Mouse (Mus musculus) midbrain, embryonic 16.5 days (tissue): Measurements from ENCODE around the gene Fam13a. TPM values are rescaled to one million over a fixed set of nuclear protein-coding genes. Genes with fewer than 3 reads are reported as not detected.

Source experiments
- ATAC-seq: fragments of 200-750 bp; cut with Nextera tagmentation; 2 replicates; pipeline ENCODE4 v1.8.0; 2017; ENCODE audit warnings: moderate TSS enrichment
- H3K27ac ChIP-seq: fragments of 300-500 bp; sonication (generic); 2 replicates; pipeline ENCODE4 v1.5.1; 2014; ENCODE audit warnings: mild to moderate bottlenecking, low read length, mixed read lengths
- H3K27me3 ChIP-seq: fragments of 300-500 bp; sonication (generic); 2 replicates; pipeline ENCODE4 v1.6.1; 2014; ENCODE audit warnings: low read depth, low read length, mixed read lengths; ENCODE audit not compliant: control insufficient read depth, insufficient read depth
- H3K36me3 ChIP-seq: fragments of 300-500 bp; sonication (generic); 2 replicates; pipeline ENCODE4 v1.6.1; 2014; ENCODE audit warnings: mild to moderate bottlenecking, low read length, moderate library complexity, mixed read lengths; ENCODE audit not compliant: control insufficient read depth, insufficient read depth
- H3K4me1 ChIP-seq: fragments of 300-500 bp; sonication (generic); 2 replicates; pipeline ENCODE4 v1.6.1; 2014; ENCODE audit warnings: mild to moderate bottlenecking, low read length, mixed read lengths; ENCODE audit not compliant: control insufficient read depth, insufficient read depth
- H3K4me2 ChIP-seq: fragments of 300-500 bp; sonication (generic); 2 replicates; pipeline ENCODE4 v1.6.1; 2014; ENCODE audit warnings: mild to moderate bottlenecking, low read length, mixed read lengths
- H3K4me3 ChIP-seq: fragments of 300-500 bp; sonication (generic); 2 replicates; pipeline ENCODE4 v1.5.1; 2014; ENCODE audit warnings: low read depth, mild to moderate bottlenecking, low read length, moderate library complexity, mixed read lengths
- H3K9ac ChIP-seq: fragments of 300-500 bp; sonication (generic); 2 replicates; pipeline ENCODE4 v1.6.1; 2014; ENCODE audit warnings: low read depth, low read length, mixed read lengths
- H3K9me3 ChIP-seq: fragments of 300-500 bp; sonication (generic); replicated peaks from 2 replicates; pipeline ENCODE4 v1.6.1; 2014; ENCODE audit warnings: mild to moderate bottlenecking, low read length, mixed read lengths; ENCODE audit not compliant: control insufficient read depth, poor library complexity, severe bottlenecking
- WGBS: fragments of 180-500 bp; shearing (Covaris S2); extraction: QIAGEN DNeasy Blood & Tissue Kit; methylation state at CpG from one replicate; pipeline ENCODE4 v1.1.7; 2014; 5-methylcytosine and 5-hydroxymethylcytosine counted together
- polyA plus RNA-seq: library from polyadenylated mRNA; unstranded; fragments of >200 nt; fragmentation: Nextera tagmentation; extraction: Ambion mirVana; gene quantifications from 2 replicates; pipeline ENCODE4 v1.2.1, GENCODE M21; 2015

The Fam13a gene
- polyA plus RNA-seq, 1 experiment from 2014 or later = 13.0 TPM

DNA sequence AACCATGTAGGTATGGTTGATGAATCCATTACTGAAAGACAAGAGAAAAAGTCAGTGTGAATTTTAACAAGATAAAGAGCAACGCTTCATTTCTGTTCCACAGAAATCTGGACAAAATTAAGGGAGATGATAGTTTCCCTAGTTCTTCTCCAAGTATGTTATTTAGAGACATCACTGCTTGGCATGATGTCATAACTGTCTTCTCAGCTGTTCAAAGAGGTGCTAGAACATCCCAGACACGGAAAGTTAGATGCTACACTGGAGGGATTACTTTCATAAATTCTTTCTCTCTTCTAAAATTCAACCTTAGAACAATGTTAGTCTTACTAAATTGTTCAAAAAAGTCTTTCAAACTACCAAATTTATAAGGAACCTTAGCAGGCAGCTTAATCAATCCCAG, 63.8 kb downstream of the Fam13a start:
- Histone ChIP-seq H3K9me3 (no peaks in the 10 kb centered on the region), H3K9ac (no peak overlapping the region), H3K4me3 (no peak overlapping the region), H3K4me1 (peaks cover 6% of the 10 kb centered on the region), H3K27ac (no peak overlapping the region), H3K27me3 (no peaks in the 10 kb centered on the region), H3K36me3 (peaks cover 3% of the 10 kb centered on the region; the same call in 1 of the 2 replicates), H3K4me2 (no peak overlapping the region)
- ATAC-seq = no peak
- 93% methylated on average over 2 of the region's 2 CpGs for whole genome bisulfite sequencing

DNA sequence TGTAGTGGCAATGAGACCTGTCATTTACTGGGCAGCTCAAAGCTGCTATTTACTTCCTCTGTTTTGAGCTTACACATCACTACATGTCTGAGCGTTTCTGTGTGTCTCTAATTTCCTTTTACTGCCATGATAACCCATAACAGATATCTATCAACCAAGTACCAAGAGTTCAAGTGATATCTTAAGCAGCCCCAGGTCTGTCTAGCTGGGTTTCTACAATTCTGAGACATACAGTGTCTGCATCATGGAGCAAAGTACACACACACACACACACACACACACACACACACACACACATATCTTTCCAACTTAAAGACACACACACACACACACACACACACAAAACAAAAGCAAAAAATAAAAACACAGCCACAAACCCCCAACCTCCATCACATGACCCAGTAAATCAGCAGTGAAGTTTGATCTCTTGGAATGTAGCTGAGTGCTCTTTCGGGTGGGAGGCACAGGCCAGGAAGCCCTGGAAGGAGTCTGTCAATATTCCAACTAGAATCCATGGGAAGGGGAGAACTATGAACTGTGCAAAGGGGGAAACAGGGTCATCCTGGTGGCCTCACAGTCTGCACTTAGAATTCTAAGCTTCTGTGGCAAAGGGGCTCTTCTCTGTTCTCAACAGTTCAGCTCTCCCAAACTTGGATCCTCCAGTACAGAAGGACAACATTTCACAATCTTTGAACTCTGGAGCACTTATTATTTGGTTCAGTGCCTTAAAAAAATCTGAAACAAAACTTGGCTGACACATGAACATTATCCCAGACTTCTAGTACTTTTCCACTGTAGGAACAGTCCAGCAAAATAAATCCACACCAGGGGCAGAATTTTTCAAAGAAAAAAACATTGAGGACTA, 73.0 kb downstream of the Fam13a start:
- Histone ChIP-seq H3K4me3 (no peak overlapping the region), H3K9ac (no peak overlapping the region), H3K9me3 (no peaks in the 10 kb centered on the region), H3K27ac (no peak overlapping the region), H3K4me1 (no peaks in the 10 kb centered on the region), H3K27me3 (no peaks in the 10 kb centered on the region), H3K36me3 (peaks cover 10% of the 10 kb centered on the region; the same call in 1 of the 2 replicates), H3K4me2 (no peak overlapping the region)
- ATAC-seq = no peak
- 73% methylated on average over 2 of the region's 2 CpGs for WGBS

DNA sequence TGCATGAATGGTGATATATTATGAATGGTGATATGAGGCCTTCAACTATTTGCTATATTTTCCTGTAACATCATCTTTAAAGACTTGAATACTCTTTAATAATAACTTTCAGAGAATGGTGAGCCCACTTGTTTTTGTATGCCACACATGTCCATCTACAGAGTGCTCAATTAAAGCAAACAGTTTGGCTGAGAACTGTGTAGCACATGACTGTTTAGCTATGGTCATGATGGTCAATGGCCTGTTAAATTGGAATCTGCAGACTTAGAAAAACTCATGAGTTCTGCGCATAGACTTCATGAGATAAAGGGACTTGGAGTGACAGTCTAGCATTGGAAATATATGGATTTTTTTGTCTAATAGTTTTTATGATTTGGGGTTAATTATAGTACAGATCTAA, 73.9 kb downstream of the Fam13a start:
- H3K4me1 ChIP-seq = no peaks in the 10 kb centered on the region
- H3K4me2 ChIP-seq = no peak overlapping the region
- no peak overlapping the region for H3K27ac ChIP-seq
- no peak overlapping the region for H3K4me3 ChIP-seq
- no peaks in the 10 kb centered on the region for H3K27me3 ChIP-seq
- H3K36me3 ChIP-seq = peaks cover 10% of the 10 kb centered on the region; the same call in 1 of the 2 replicates
- WGBS = 94% methylated on average over 1 of the region's 1 CpGs
- no peak for ATAC-seq
- no peak overlapping the region for H3K9ac ChIP-seq
- H3K9me3 ChIP-seq = no peaks in the 10 kb centered on the region

DNA sequence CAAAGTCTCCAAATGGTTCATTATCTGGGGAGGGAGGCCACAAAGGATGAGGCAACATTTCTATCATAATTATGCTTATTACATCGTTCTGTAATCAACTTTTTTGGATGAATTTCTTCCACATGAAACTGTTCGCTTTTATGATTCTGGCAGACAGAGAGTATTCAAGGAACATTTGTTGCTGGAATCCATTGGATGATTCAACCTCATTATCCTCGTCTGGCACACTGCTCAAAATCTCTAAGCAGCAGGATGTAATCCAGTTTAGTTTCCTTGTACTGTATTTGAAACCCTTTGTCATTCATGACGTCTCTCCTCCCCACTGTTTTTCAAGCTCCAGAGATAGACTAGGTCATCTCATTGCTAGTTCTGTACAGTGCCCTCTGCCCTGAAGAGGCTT, 77.5 kb downstream of the Fam13a start:
- H3K9ac ChIP-seq = no peak overlapping the region
- H3K4me3 ChIP-seq = no peak overlapping the region
- H3K36me3 ChIP-seq = peaks cover 12% of the 10 kb centered on the region
- no peak overlapping the region for H3K27ac ChIP-seq
- no peak for ATAC-seq
- H3K27me3 ChIP-seq = no peaks in the 10 kb centered on the region
- no peaks in the 10 kb centered on the region for H3K9me3 ChIP-seq
- H3K4me1 ChIP-seq = no peaks in the 10 kb centered on the region
- 68% methylated on average over 4 of the region's 4 CpGs for WGBS
- no peak overlapping the region for H3K4me2 ChIP-seq

DNA sequence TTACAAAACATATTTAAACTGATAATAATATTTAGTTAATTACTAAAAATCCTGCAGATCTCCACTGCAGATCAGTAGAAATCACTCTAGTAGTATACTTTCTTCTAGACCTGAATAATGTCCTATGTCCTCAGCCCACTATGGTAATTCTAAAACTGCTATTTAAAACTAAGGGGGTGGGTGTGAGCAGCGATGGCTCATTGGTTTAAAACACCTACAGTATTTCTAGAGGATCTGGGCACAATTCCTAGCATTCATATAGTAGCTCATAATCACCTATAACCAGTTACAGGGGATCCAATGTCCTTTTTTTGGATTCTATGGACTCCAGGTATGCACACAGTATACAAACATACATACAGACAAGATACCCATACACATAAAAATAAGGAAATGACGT, 78.1 kb downstream of the Fam13a start:
- no peaks in the 10 kb centered on the region for H3K27me3 ChIP-seq
- H3K4me2 ChIP-seq = no peak overlapping the region
- H3K9ac ChIP-seq = no peak overlapping the region
- H3K4me1 ChIP-seq = no peaks in the 10 kb centered on the region
- 63% methylated on average over 2 of the region's 2 CpGs for WGBS
- no peak overlapping the region for H3K27ac ChIP-seq
- no peak overlapping the region for H3K4me3 ChIP-seq
- no peak for ATAC-seq
- H3K36me3 ChIP-seq = peaks cover 12% of the 10 kb centered on the region
- H3K9me3 ChIP-seq = no peaks in the 10 kb centered on the region

DNA sequence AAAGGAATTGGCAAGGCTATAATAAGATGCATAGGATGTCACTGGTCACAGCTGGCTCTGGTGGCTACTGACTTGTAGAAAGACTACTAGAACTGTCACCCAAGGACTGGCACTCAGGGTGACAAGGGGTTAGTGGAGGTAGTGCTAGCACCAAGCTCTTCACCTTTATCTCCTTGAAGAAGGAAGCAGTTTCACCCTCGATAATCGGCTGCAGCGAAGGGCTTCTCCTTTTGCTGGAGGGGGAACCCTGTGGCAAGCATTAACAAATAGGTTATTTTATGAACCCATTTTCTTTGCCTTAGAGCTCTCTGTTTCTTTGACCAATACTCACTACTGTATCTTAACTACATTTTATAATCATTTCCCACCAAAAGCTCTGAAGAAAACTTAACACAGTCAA, 80.4 kb downstream of the Fam13a start:
- H3K36me3 ChIP-seq = peaks cover 12% of the 10 kb centered on the region
- H3K4me3 ChIP-seq = no peak overlapping the region
- no peak overlapping the region for H3K9ac ChIP-seq
- no peak for ATAC-seq
- no peaks in the 10 kb centered on the region for H3K27me3 ChIP-seq
- H3K4me2 ChIP-seq = no peak overlapping the region
- 92% methylated on average over 3 of the region's 3 CpGs for WGBS
- no peak overlapping the region for H3K27ac ChIP-seq
- H3K9me3 ChIP-seq = no peaks in the 10 kb centered on the region
- H3K4me1 ChIP-seq = no peaks in the 10 kb centered on the region

DNA sequence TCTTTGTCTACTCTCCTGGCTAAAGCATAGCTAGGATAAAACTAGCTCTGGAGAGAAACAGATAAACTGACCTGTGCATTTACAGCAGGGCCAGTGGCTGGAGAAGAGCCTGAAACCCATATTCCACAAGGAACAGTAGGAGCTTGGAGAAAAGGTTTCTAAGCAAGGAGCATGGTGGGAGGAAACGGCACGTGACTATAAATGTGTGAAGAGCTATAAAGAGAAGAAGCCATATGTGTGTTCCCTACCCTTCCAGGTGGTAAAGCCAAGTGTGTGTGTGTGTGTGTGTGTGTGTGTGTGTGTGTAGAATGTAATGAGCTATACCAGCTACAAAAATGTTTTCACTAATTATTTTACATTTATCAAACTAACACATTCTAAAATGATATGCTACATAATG, 82.1 kb downstream of the Fam13a start:
- 92% methylated on average over 2 of the region's 2 CpGs for WGBS
- Histone ChIP-seq H3K4me3 (no peak overlapping the region), H3K27me3 (no peaks in the 10 kb centered on the region), H3K4me2 (no peak overlapping the region), H3K9ac (no peak overlapping the region), H3K4me1 (no peaks in the 10 kb centered on the region), H3K36me3 (peaks cover 9% of the 10 kb centered on the region), H3K27ac (no peak overlapping the region), H3K9me3 (no peaks in the 10 kb centered on the region)
- ATAC-seq = no peak

DNA sequence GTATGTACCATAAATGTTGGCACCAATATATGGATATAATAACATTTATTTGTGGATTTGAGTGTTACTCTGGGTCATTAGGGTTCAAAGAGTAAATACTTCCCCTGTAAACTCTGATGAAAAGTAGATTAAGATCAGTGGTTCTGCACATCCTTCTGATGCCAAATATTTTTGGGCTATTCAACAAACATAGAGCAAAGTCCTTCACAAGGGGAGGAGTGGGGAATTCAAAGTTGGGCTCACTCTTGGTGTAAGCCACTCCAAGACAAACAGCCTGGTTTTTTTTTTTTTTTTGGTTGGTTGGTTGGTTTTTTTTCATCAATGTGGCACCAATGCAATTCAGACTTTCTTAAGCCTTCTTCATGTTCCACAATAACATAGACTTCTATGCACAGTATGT, 86.6 kb downstream of the Fam13a start:
- ATAC-seq = no peak
- H3K9ac ChIP-seq = no peak overlapping the region
- H3K4me1 ChIP-seq = peaks cover 15% of the 10 kb centered on the region
- no peaks in the 10 kb centered on the region for H3K36me3 ChIP-seq
- no peak overlapping the region for H3K27ac ChIP-seq
- H3K27me3 ChIP-seq = no peaks in the 10 kb centered on the region
- H3K9me3 ChIP-seq = no peaks in the 10 kb centered on the region
- no peak overlapping the region for H3K4me3 ChIP-seq
- H3K4me2 ChIP-seq = no peak overlapping the region

DNA sequence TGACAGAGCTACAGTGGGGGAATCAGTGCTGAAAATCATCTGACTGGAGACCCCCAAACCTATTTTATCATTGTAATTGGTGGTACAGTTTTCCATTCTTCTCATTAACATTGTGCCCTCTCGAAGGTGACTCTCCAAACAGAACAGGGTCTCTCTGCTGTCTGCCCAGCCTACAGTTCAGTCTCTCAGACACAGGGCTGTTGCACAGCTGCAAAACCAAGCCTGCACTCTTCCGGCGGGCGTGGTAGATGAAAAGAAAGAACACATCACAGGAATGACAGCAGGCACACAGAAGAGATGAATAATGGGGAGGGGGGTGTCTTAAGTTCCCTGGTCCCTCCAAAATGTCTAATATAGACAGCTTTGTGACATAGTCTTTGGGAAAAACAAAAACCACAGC, 90.2 kb downstream of the Fam13a start:
- H3K9me3 ChIP-seq = no peaks in the 10 kb centered on the region
- H3K27ac ChIP-seq = peak overlapping the region; percentile 86
- 0 out of 2 replicates have a peak, but pooled peaks have one; percentile 14 for ATAC-seq
- no peaks in the 10 kb centered on the region for H3K27me3 ChIP-seq
- no peak overlapping the region for H3K4me2 ChIP-seq
- H3K4me1 ChIP-seq = peaks cover 20% of the 10 kb centered on the region
- H3K4me3 ChIP-seq = no peak overlapping the region
- H3K36me3 ChIP-seq = no peaks in the 10 kb centered on the region
- H3K9ac ChIP-seq = no peak overlapping the region
- 9% methylated on average over 4 of the region's 4 CpGs for WGBS
